Mouse (Mus musculus) gonadal fat pad, adult 2 months (tissue): ENCODE data around the gene Zzz3. TPM values are rescaled to one million over a fixed set of nuclear protein-coding genes. Genes with fewer than 3 reads are reported as not detected.
"Not testable (repeated sequence)": the region's sequence is repeated elsewhere in the genome, so short reads cannot be mapped to it uniquely, and the experiment has no call there.

Experiments
- DNase-seq: peaks from one replicate; pipeline ENCODE4 v3.0.0-alpha.2; 2012; ENCODE audit warnings: low read depth
- polyA plus RNA-seq: library from polyadenylated mRNA; depleted of rRNA; stranded (reverse); fragments of >200 nt; gene quantifications from 2 replicates; pipeline ENCODE4 v1.2.3, GENCODE M21; 2012

Zzz3 gene
- polyA plus RNA-seq, 1 experiment = 29.8 TPM

GRCm38 (mm10) chr3:152401964-152402670 lies 6.8 kb downstream of the Zzz3 start:
- DNase-seq = peak; percentile 62

GRCm38 (mm10) chr3:152402671-152403066 lies 7.4 kb downstream of the Zzz3 start:
- DNase-seq = no peak

- no peak for DNase-seq
Observed at GRCm38 (mm10) chr3:152403827-152404226, 8.6 kb downstream of the Zzz3 start.

- DNase-seq = no peak
Observed at GRCm38 (mm10) chr3:152405420-152405819, 10.1 kb downstream of the Zzz3 start.

GRCm38 (mm10) chr3:152405978-152406640 lies 10.8 kb downstream of the Zzz3 start:
- no peak for DNase-seq

GRCm38 (mm10) chr3:152410980-152411551 lies 15.8 kb downstream of the Zzz3 start:
- no peak for DNase-seq

GRCm38 (mm10) chr3:152412362-152412761 lies 17.1 kb downstream of the Zzz3 start:
- DNase-seq = no peak

- no peak for DNase-seq
Observed at GRCm38 (mm10) chr3:152428925-152429324, 33.7 kb downstream of the Zzz3 start.

GRCm38 (mm10) chr3:152432677-152433076 lies 37.4 kb downstream of the Zzz3 start:
- no peak for DNase-seq

- DNase-seq = no peak
Observed at GRCm38 (mm10) chr3:152435590-152435989, 40.3 kb downstream of the Zzz3 start.

- DNase-seq = no peak
Observed at GRCm38 (mm10) chr3:152438068-152438467, 42.8 kb downstream of the Zzz3 start.

- DNase-seq = no peak
Observed at GRCm38 (mm10) chr3:152442795-152443194, 47.5 kb downstream of the Zzz3 start.

- DNase-seq = no peak
Observed at GRCm38 (mm10) chr3:152444114-152444513, 48.8 kb downstream of the Zzz3 start.

GRCm38 (mm10) chr3:152446966-152447365 lies 51.7 kb downstream of the Zzz3 start:
- DNase-seq = no peak

GRCm38 (mm10) chr3:152453163-152453562 lies 57.9 kb downstream of the Zzz3 start:
- DNase-seq = no peak

GRCm38 (mm10) chr3:152457308-152458035 lies 62.2 kb downstream of the Zzz3 start:
- no peak for DNase-seq

- not testable (repeated sequence) for DNase-seq
Observed at GRCm38 (mm10) chr3:152458875-152459274, 63.6 kb downstream of the Zzz3 start.

- DNase-seq = no peak
Observed at GRCm38 (mm10) chr3:152460802-152461201, 65.5 kb downstream of the Zzz3 start.

- DNase-seq = no peak
Observed at GRCm38 (mm10) chr3:152462038-152462547, 66.8 kb downstream of the Zzz3 start.

- no peak for DNase-seq
Observed at GRCm38 (mm10) chr3:152462900-152463299, 67.6 kb downstream of the Zzz3 start.

- no peak for DNase-seq
Observed at GRCm38 (mm10) chr3:152464462-152464861, 69.2 kb downstream of the Zzz3 start.

- DNase-seq = no peak
Observed at GRCm38 (mm10) chr3:152465338-152465737, 70.1 kb downstream of the Zzz3 start.
